Mouse (Mus musculus) kidney, adult 2 months (tissue): ENCODE results near the gene 9330159F19Rik.

Experiments used
- CTCF ChIP-seq: fragments of 200-500 bp; conservative IDR thresholded peaks from 2 replicates; pipeline ENCODE4 v1.5.1; 2011; ENCODE audit warnings: low read depth, mild to moderate bottlenecking, control low read depth, low read length, moderate library complexity, mixed read lengths; ENCODE audit not compliant: insufficient read depth, insufficient read length
- POLR2A ChIP-seq: fragments of 200-500 bp; IDR thresholded peaks from one replicate; pipeline ENCODE4 v1.6.1; 2011; ENCODE audit warnings: low read depth, low read length, control low read depth

DNA sequence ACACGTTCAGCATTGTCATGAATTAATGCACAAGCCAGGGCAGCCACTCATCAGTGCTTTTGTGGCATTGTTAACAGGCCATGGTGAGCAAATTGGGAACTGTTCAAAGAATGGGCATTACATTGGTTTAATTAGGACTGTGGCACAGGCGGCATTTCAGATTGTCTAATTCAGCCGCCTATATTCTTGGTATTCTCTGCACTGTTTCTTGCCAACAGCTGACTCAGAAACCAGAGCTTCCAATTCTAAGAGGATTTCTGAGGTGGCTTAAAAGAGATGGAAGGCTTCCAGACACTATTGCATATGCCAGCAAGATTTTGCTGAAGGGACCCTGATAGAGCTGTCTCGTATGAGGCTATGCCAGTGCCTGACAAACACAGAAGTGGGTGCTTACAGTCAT, 34.5 kb upstream of the 9330159F19Rik start:
- no peak for TF ChIP-seq CTCF
- TF ChIP-seq POLR2A: no peak
